Mouse (Mus musculus): Measurements from ENCODE around the gene Tmem56.

DNA sequence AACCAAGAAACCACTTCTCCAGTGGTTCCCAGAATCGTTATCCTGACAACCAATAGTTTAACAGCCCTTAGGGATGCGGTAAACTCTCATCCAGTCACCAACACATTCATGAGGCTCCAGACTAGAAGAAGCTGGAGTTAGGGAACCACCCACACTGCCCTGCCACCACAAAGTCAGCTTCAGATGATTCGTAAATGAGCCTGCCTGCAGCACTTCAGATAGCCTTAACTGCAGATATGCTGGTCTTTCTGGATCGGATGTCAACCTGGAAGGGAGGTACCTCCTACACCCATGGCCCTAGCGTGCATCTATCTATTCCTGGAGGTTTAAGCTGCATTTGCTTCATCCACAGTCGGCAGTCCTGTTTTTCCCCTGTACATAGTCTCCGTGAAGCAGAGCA, 60.9 kb downstream of the Tmem56 start:
- no peak for TF ChIP-seq CTCF (IDR thresholded peaks at IDR 0.05; ENCODE audit: low read depth, low read length)
- no peak for TF ChIP-seq POLR2A (IDR thresholded peaks at IDR 0.05; ENCODE audit: extremely low read depth, insufficient read depth, low read length)
